Mouse (Mus musculus): ENCODE measurements around the gene Sgsm1. TPM values are rescaled to one million over a fixed set of nuclear protein-coding genes. Genes with fewer than 3 reads are reported as not detected.

The Sgsm1 gene
- 6.1 and 8.1 TPM in 2 replicates for polyA plus RNA-seq (2015; fragmentation: Nextera tagmentation; extraction: Ambion mirVana)

- Histone ChIP-seq H3K36me3 (ENCODE audit: insufficient read depth, low read length) (no peaks in the 10 kb centered on the region), H3K9me3 (ENCODE audit: low read length) (peaks cover 6% of the 10 kb centered on the region; the same call in 1 of the 2 replicates), H3K4me2 (replicated peaks; ENCODE audit: low read depth, low read length) (peak within 1 kb of the TSS; percentile 93), H3K4me3 (ENCODE audit: low read length) (peak within 1 kb of the TSS; percentile 64), H3K4me1 (ENCODE audit: insufficient read depth, low read length) (peaks cover 16% of the 10 kb centered on the region), H3K27me3 (ENCODE audit: insufficient read depth, low read length) (peaks cover 18% of the 10 kb centered on the region; the same call in 1 of the 2 replicates), H3K9ac (replicated peaks; ENCODE audit: low read length) (peak within 1 kb of the TSS; percentile 71), H3K27ac (ENCODE audit: low read length) (no peak within 1 kb of the TSS)
- ATAC-seq (ENCODE audit: low FRiP score, low TSS enrichment), result peak; percentile 87
- 2% methylated on average over 51 of the region's 53 CpGs for WGBS
Observed at GRCm38 (mm10) chr5:113310377-113311003, at the start of gene Sgsm1. TSS of gene Sgsm1 (minus strand) at chr5:113310786.

- Histone ChIP-seq H3K4me1 (ENCODE audit: insufficient read depth, low read length) (peaks cover 25% of the 10 kb centered on the region), H3K9me3 (ENCODE audit: low read length) (no peaks in the 10 kb centered on the region), H3K9ac (replicated peaks; ENCODE audit: low read length) (no peak overlapping the region), H3K4me2 (replicated peaks; ENCODE audit: low read depth, low read length) (peak overlapping the region; percentile 21; the same call in 1 of the 2 replicates), H3K36me3 (ENCODE audit: insufficient read depth, low read length) (no peaks in the 10 kb centered on the region), H3K27me3 (ENCODE audit: insufficient read depth, low read length) (no peaks in the 10 kb centered on the region), H3K4me3 (ENCODE audit: low read length) (no peak overlapping the region), H3K27ac (ENCODE audit: low read length) (peak overlapping the region; percentile 36)
- 3% methylated on average over 11 of the region's 11 CpGs for WGBS
- peak; percentile 78 for ATAC-seq (ENCODE audit: low FRiP score, low TSS enrichment)
Observed at GRCm38 (mm10) chr5:113358833-113359232, 48.2 kb upstream of the Sgsm1 start.

GRCm38 (mm10) chr5:113357656-113358055 is 47.1 kb upstream of the Sgsm1 start:
- Histone ChIP-seq H3K36me3 (ENCODE audit: insufficient read depth, low read length) (no peaks in the 10 kb centered on the region), H3K9me3 (ENCODE audit: low read length) (no peaks in the 10 kb centered on the region), H3K4me3 (ENCODE audit: low read length) (no peak overlapping the region), H3K27me3 (ENCODE audit: insufficient read depth, low read length) (no peaks in the 10 kb centered on the region), H3K4me2 (replicated peaks; ENCODE audit: low read depth, low read length) (no peak overlapping the region), H3K27ac (ENCODE audit: low read length) (no peak overlapping the region), H3K9ac (replicated peaks; ENCODE audit: low read length) (no peak overlapping the region), H3K4me1 (ENCODE audit: insufficient read depth, low read length) (peaks cover 26% of the 10 kb centered on the region)
- WGBS, result 18% methylated on average over 3 of the region's 3 CpGs
- ATAC-seq (ENCODE audit: low FRiP score, low TSS enrichment), result no peak

GRCm38 (mm10) chr5:113357186-113357585 is 46.6 kb upstream of the Sgsm1 start, which contains the start of gene Aym1:
TSS of gene Aym1 (plus strand) at chr5:113357294.
- Histone ChIP-seq H3K4me3 (ENCODE audit: low read length) (no peak within 1 kb of the TSS), H3K27ac (ENCODE audit: low read length) (no peak within 1 kb of the TSS), H3K27me3 (ENCODE audit: insufficient read depth, low read length) (no peaks in the 10 kb centered on the region), H3K4me1 (ENCODE audit: insufficient read depth, low read length) (peaks cover 31% of the 10 kb centered on the region), H3K9me3 (ENCODE audit: low read length) (no peaks in the 10 kb centered on the region), H3K9ac (replicated peaks; ENCODE audit: low read length) (no peak within 1 kb of the TSS), H3K36me3 (ENCODE audit: insufficient read depth, low read length) (no peaks in the 10 kb centered on the region), H3K4me2 (replicated peaks; ENCODE audit: low read depth, low read length) (no peak within 1 kb of the TSS)
- no peak; the same call in 1 of the 2 replicates for ATAC-seq (ENCODE audit: low FRiP score, low TSS enrichment)
- WGBS, result 35% methylated on average over 3 of the region's 6 CpGs

- H3K36me3 ChIP-seq (ENCODE audit: insufficient read depth, low read length), result no peaks in the 10 kb centered on the region
- no peak overlapping the region for H3K4me3 ChIP-seq (ENCODE audit: low read length)
- H3K27ac ChIP-seq (ENCODE audit: low read length), result no peak overlapping the region
- no peak overlapping the region for H3K4me2 ChIP-seq (replicated peaks; ENCODE audit: low read depth, low read length)
- H3K4me1 ChIP-seq (ENCODE audit: insufficient read depth, low read length), result peaks cover 33% of the 10 kb centered on the region
- ATAC-seq (ENCODE audit: low FRiP score, low TSS enrichment), result no peak
- 51% methylated on average over 16 of the region's 16 CpGs for WGBS
- no peaks in the 10 kb centered on the region for H3K27me3 ChIP-seq (ENCODE audit: insufficient read depth, low read length)
- H3K9me3 ChIP-seq (ENCODE audit: low read length), result no peaks in the 10 kb centered on the region
- H3K9ac ChIP-seq (replicated peaks; ENCODE audit: low read length), result no peak overlapping the region
Observed at GRCm38 (mm10) chr5:113354311-113354710, 43.7 kb upstream of the Sgsm1 start.

GRCm38 (mm10) chr5:113352636-113353035 is 42.0 kb upstream of the Sgsm1 start:
- no peak overlapping the region for H3K27ac ChIP-seq (ENCODE audit: low read length)
- ATAC-seq (ENCODE audit: low FRiP score, low TSS enrichment), result no peak; the same call in 1 of the 2 replicates

GRCm38 (mm10) chr5:113351768-113352167 is 41.2 kb upstream of the Sgsm1 start:
- H3K36me3 ChIP-seq (ENCODE audit: insufficient read depth, low read length), result no peaks in the 10 kb centered on the region
- H3K27ac ChIP-seq (ENCODE audit: low read length), result no peak overlapping the region
- WGBS, result 82% methylated on average over 3 of the region's 3 CpGs
- H3K4me3 ChIP-seq (ENCODE audit: low read length), result no peak overlapping the region
- no peak overlapping the region for H3K9ac ChIP-seq (replicated peaks; ENCODE audit: low read length)
- peaks cover 17% of the 10 kb centered on the region; the same call in 1 of the 2 replicates for H3K4me1 ChIP-seq (ENCODE audit: insufficient read depth, low read length)
- no peak for ATAC-seq (ENCODE audit: low FRiP score, low TSS enrichment)
- H3K9me3 ChIP-seq (ENCODE audit: low read length), result no peaks in the 10 kb centered on the region
- no peak overlapping the region for H3K4me2 ChIP-seq (replicated peaks; ENCODE audit: low read depth, low read length)
- peaks cover 23% of the 10 kb centered on the region for H3K27me3 ChIP-seq (ENCODE audit: insufficient read depth, low read length)

More at GRCm38 (mm10) chr5:113352636-113353035, 42.0 kb upstream of the Sgsm1 start:
- no peaks in the 10 kb centered on the region for H3K36me3 ChIP-seq (ENCODE audit: insufficient read depth, low read length)
- peaks cover 15% of the 10 kb centered on the region for H3K27me3 ChIP-seq (ENCODE audit: insufficient read depth, low read length)
- H3K4me3 ChIP-seq (ENCODE audit: low read length), result no peak overlapping the region
- no peaks in the 10 kb centered on the region for H3K9me3 ChIP-seq (ENCODE audit: low read length)
- WGBS, result 59% methylated on average over 6 of the region's 6 CpGs
- H3K9ac ChIP-seq (replicated peaks; ENCODE audit: low read length), result no peak overlapping the region
- no peak overlapping the region for H3K4me2 ChIP-seq (replicated peaks; ENCODE audit: low read depth, low read length)
- peaks cover 25% of the 10 kb centered on the region for H3K4me1 ChIP-seq (ENCODE audit: insufficient read depth, low read length)

GRCm38 (mm10) chr5:113349810-113350209 is 39.2 kb upstream of the Sgsm1 start:
- Histone ChIP-seq H3K27me3 (ENCODE audit: insufficient read depth, low read length) (peaks cover 43% of the 10 kb centered on the region), H3K9ac (replicated peaks; ENCODE audit: low read length) (no peak overlapping the region), H3K4me1 (ENCODE audit: insufficient read depth, low read length) (peaks cover 19% of the 10 kb centered on the region; the same call in 1 of the 2 replicates), H3K4me2 (replicated peaks; ENCODE audit: low read depth, low read length) (no peak overlapping the region), H3K27ac (ENCODE audit: low read length) (no peak overlapping the region), H3K4me3 (ENCODE audit: low read length) (no peak overlapping the region), H3K9me3 (ENCODE audit: low read length) (no peaks in the 10 kb centered on the region), H3K36me3 (ENCODE audit: insufficient read depth, low read length) (no peaks in the 10 kb centered on the region)
- ATAC-seq (ENCODE audit: low FRiP score, low TSS enrichment), result no peak
- 14% methylated on average over 7 of the region's 7 CpGs for whole genome bisulfite sequencing

- no peak overlapping the region for H3K27ac ChIP-seq (ENCODE audit: low read length)
- ATAC-seq (ENCODE audit: low FRiP score, low TSS enrichment), result no peak
- no peak overlapping the region for H3K4me2 ChIP-seq (replicated peaks; ENCODE audit: low read depth, low read length)
- peaks cover 19% of the 10 kb centered on the region; the same call in 1 of the 2 replicates for H3K4me1 ChIP-seq (ENCODE audit: insufficient read depth, low read length)
- H3K9me3 ChIP-seq (ENCODE audit: low read length), result no peaks in the 10 kb centered on the region
- WGBS, result 8% methylated on average over 7 of the region's 7 CpGs
- H3K36me3 ChIP-seq (ENCODE audit: insufficient read depth, low read length), result no peaks in the 10 kb centered on the region
- H3K27me3 ChIP-seq (ENCODE audit: insufficient read depth, low read length), result peaks cover 49% of the 10 kb centered on the region
- H3K4me3 ChIP-seq (ENCODE audit: low read length), result no peak overlapping the region
- H3K9ac ChIP-seq (replicated peaks; ENCODE audit: low read length), result no peak overlapping the region
Observed at GRCm38 (mm10) chr5:113349226-113349625, 38.6 kb upstream of the Sgsm1 start.

- no peak for ATAC-seq (ENCODE audit: low FRiP score, low TSS enrichment)
- H3K36me3 ChIP-seq (ENCODE audit: insufficient read depth, low read length), result no peaks in the 10 kb centered on the region
- no peak overlapping the region for H3K4me3 ChIP-seq (ENCODE audit: low read length)
- H3K4me1 ChIP-seq (ENCODE audit: insufficient read depth, low read length), result peaks cover 19% of the 10 kb centered on the region; the same call in 1 of the 2 replicates
- peaks cover 50% of the 10 kb centered on the region for H3K27me3 ChIP-seq (ENCODE audit: insufficient read depth, low read length)
- no peak overlapping the region for H3K4me2 ChIP-seq (replicated peaks; ENCODE audit: low read depth, low read length)
- no peak overlapping the region for H3K27ac ChIP-seq (ENCODE audit: low read length)
- no peak overlapping the region for H3K9ac ChIP-seq (replicated peaks; ENCODE audit: low read length)
- 12% methylated on average over 13 of the region's 13 CpGs for WGBS
- H3K9me3 ChIP-seq (ENCODE audit: low read length), result no peaks in the 10 kb centered on the region
Observed at GRCm38 (mm10) chr5:113348597-113348996, 38.0 kb upstream of the Sgsm1 start.

Measured in kidney, embryonic 16.5 days (tissue).